Mouse (Mus musculus) embryonic facial prominence, embryonic 10.5 days (tissue): Measurements from ENCODE around the gene 9430015G10Rik. TPM values are rescaled to one million over a fixed set of nuclear protein-coding genes. Genes with fewer than 3 reads are reported as not detected.

Experiments used
- DNase-seq: peaks from one replicate; pipeline ENCODE4 v3.0.0-alpha.2; 2017; ENCODE audit warnings: low spot score
- H3K27ac ChIP-seq: fragments of 300-500 bp; sonication (generic); replicated peaks from 2 replicates; pipeline ENCODE4 v1.5.1; 2016; ENCODE audit warnings: mild to moderate bottlenecking
- H3K27me3 ChIP-seq: fragments of 300-500 bp; sonication (generic); replicated peaks from 2 replicates; pipeline ENCODE4 v1.6.1; 2016; ENCODE audit warnings: low read depth, mild to moderate bottlenecking; ENCODE audit not compliant: poor library complexity, severe bottlenecking
- H3K36me3 ChIP-seq: fragments of 300-500 bp; sonication (generic); replicated peaks from 2 replicates; pipeline ENCODE4 v1.6.1; 2016; ENCODE audit warnings: mild to moderate bottlenecking, moderate library complexity
- H3K4me1 ChIP-seq: fragments of 300-500 bp; sonication (generic); 2 replicates; pipeline ENCODE4 v1.6.1; 2016
- H3K4me3 ChIP-seq: fragments of 300-500 bp; sonication (generic); 2 replicates; pipeline ENCODE4 v1.5.1; 2016; ENCODE audit warnings: mild to moderate bottlenecking, moderate library complexity
- H3K9me3 ChIP-seq: fragments of 300-500 bp; sonication (generic); 2 replicates; pipeline ENCODE4 v1.6.1; 2016; ENCODE audit warnings: mild to moderate bottlenecking
- WGBS: fragments of 180-500 bp; shearing (Covaris S2); methylation state at CpG from one replicate; pipeline ENCODE4 v1.1.7; 2016; 5-methylcytosine and 5-hydroxymethylcytosine counted together
- polyA plus RNA-seq: library from polyadenylated mRNA; unstranded; fragments of >200 nt; fragmentation: Nextera tagmentation; extraction: Ambion mirVana; gene quantifications from 2 replicates; pipeline ENCODE4 v1.2.1, GENCODE M21; 2016

9430015G10Rik gene
- 73.9 and 76.9 TPM in 2 replicates for polyA plus RNA-seq

GRCm38 (mm10) chr4:156109570-156110331, at the start of gene 9430015G10Rik:
Gene 9430015G10Rik (plus strand): TSS chr4:156109982.
- Histone ChIP-seq H3K4me3 (peak within 1 kb of the TSS; percentile 80), H3K9me3 (no peaks in the 10 kb centered on the region), H3K27ac (peak within 1 kb of the TSS; percentile 92), H3K36me3 (peaks cover 21% of the 10 kb centered on the region), H3K4me1 (peaks cover 10% of the 10 kb centered on the region; the same call in 1 of the 2 replicates), H3K27me3 (no peaks in the 10 kb centered on the region)
- under 1% methylated on average over 60 of the region's 60 CpGs for WGBS
- peak; percentile 99 for DNase-seq

GRCm38 (mm10) chr4:156063861-156064509, 45.8 kb upstream of the 9430015G10Rik start:
- 0 out of 2 replicates have a peak, but pooled peaks cover 2% of the 10 kb centered on the region for H3K27me3 ChIP-seq
- no peak overlapping the region for H3K4me3 ChIP-seq
- DNase-seq = peak; percentile 16
- H3K36me3 ChIP-seq = no peaks in the 10 kb centered on the region
- peaks cover 9% of the 10 kb centered on the region for H3K4me1 ChIP-seq
- H3K9me3 ChIP-seq = no peaks in the 10 kb centered on the region
- WGBS = 7% methylated on average over 4 of the region's 4 CpGs
- H3K27ac ChIP-seq = peak overlapping the region; percentile 45

GRCm38 (mm10) chr4:156064510-156064897, 45.3 kb upstream of the 9430015G10Rik start:
- no peaks in the 10 kb centered on the region for H3K27me3 ChIP-seq
- peak overlapping the region; percentile 45; the same call in 1 of the 2 replicates for H3K27ac ChIP-seq
- no peaks in the 10 kb centered on the region for H3K36me3 ChIP-seq
- 85% methylated on average over 9 of the region's 9 CpGs for WGBS
- no peaks in the 10 kb centered on the region for H3K9me3 ChIP-seq
- H3K4me1 ChIP-seq = peaks cover 14% of the 10 kb centered on the region
- no peak overlapping the region for H3K4me3 ChIP-seq
- no peak for DNase-seq

- no peaks in the 10 kb centered on the region for H3K36me3 ChIP-seq
- H3K4me1 ChIP-seq = peaks cover 20% of the 10 kb centered on the region
- WGBS = 86% methylated on average over 10 of the region's 10 CpGs
- no peak for DNase-seq
- H3K27me3 ChIP-seq = no peaks in the 10 kb centered on the region
- no peak overlapping the region for H3K27ac ChIP-seq
- no peak overlapping the region for H3K4me3 ChIP-seq
- H3K9me3 ChIP-seq = no peaks in the 10 kb centered on the region
Observed at GRCm38 (mm10) chr4:156065156-156065894, 44.5 kb upstream of the 9430015G10Rik start.

- H3K4me1 ChIP-seq = peaks cover 26% of the 10 kb centered on the region
- 74% methylated on average over 5 of the region's 5 CpGs for WGBS
- DNase-seq = no peak
- no peaks in the 10 kb centered on the region for H3K9me3 ChIP-seq
- H3K36me3 ChIP-seq = no peaks in the 10 kb centered on the region
- H3K27ac ChIP-seq = no peak overlapping the region
- no peaks in the 10 kb centered on the region for H3K27me3 ChIP-seq
- no peak overlapping the region for H3K4me3 ChIP-seq
Observed at GRCm38 (mm10) chr4:156067256-156067949, 42.4 kb upstream of the 9430015G10Rik start.

- no peaks in the 10 kb centered on the region for H3K36me3 ChIP-seq
- no peaks in the 10 kb centered on the region for H3K27me3 ChIP-seq
- 78% methylated on average over 8 of the region's 8 CpGs for WGBS
- H3K27ac ChIP-seq = peak overlapping the region; percentile 72
- H3K4me3 ChIP-seq = no peak overlapping the region
- peaks cover 21% of the 10 kb centered on the region for H3K4me1 ChIP-seq
- peak; percentile 18 for DNase-seq
- no peaks in the 10 kb centered on the region for H3K9me3 ChIP-seq
Observed at GRCm38 (mm10) chr4:156069701-156070100, 40.1 kb upstream of the 9430015G10Rik start.

- H3K9me3 ChIP-seq = no peaks in the 10 kb centered on the region
- peak overlapping the region; percentile 17; the same call in 1 of the 2 replicates for H3K4me3 ChIP-seq
- H3K36me3 ChIP-seq = no peaks in the 10 kb centered on the region
- H3K4me1 ChIP-seq = peaks cover 21% of the 10 kb centered on the region
- 34% methylated on average over 6 of the region's 6 CpGs for WGBS
- peak overlapping the region; percentile 72 for H3K27ac ChIP-seq
- peak; percentile 13 for DNase-seq
- no peaks in the 10 kb centered on the region for H3K27me3 ChIP-seq
Observed at GRCm38 (mm10) chr4:156070276-156070675, 39.5 kb upstream of the 9430015G10Rik start.

GRCm38 (mm10) chr4:156070716-156071115, 39.1 kb upstream of the 9430015G10Rik start:
- peak overlapping the region; percentile 17; the same call in 1 of the 2 replicates for H3K4me3 ChIP-seq
- peaks cover 21% of the 10 kb centered on the region for H3K4me1 ChIP-seq
- 33% methylated on average over 2 of the region's 2 CpGs for WGBS
- no peaks in the 10 kb centered on the region for H3K36me3 ChIP-seq
- peak overlapping the region; percentile 72 for H3K27ac ChIP-seq
- peak; percentile 31 for DNase-seq
- H3K9me3 ChIP-seq = no peaks in the 10 kb centered on the region
- no peaks in the 10 kb centered on the region; the same call in 1 of the 2 replicates for H3K27me3 ChIP-seq

- no peak for DNase-seq
- Histone ChIP-seq H3K4me1 (peaks cover 25% of the 10 kb centered on the region), H3K27me3 (peaks cover 25% of the 10 kb centered on the region), H3K27ac (peak overlapping the region; percentile 82), H3K9me3 (no peaks in the 10 kb centered on the region), H3K36me3 (no peaks in the 10 kb centered on the region), H3K4me3 (peak overlapping the region; percentile 63)
- 9% methylated on average over 8 of the region's 8 CpGs for WGBS
Observed at GRCm38 (mm10) chr4:156076911-156077382, 32.8 kb upstream of the 9430015G10Rik start.

GRCm38 (mm10) chr4:156077499-156078301, 32.1 kb upstream of the 9430015G10Rik start:
- peaks cover 32% of the 10 kb centered on the region for H3K4me1 ChIP-seq
- H3K27ac ChIP-seq = peak overlapping the region; percentile 82
- no peaks in the 10 kb centered on the region for H3K9me3 ChIP-seq
- DNase-seq = peak; percentile 75
- H3K4me3 ChIP-seq = peak overlapping the region; percentile 63
- peaks cover 25% of the 10 kb centered on the region for H3K27me3 ChIP-seq
- 1% methylated on average over 58 of the region's 58 CpGs for WGBS
- no peaks in the 10 kb centered on the region for H3K36me3 ChIP-seq

- Histone ChIP-seq H3K4me3 (no peak overlapping the region), H3K27ac (0 out of 2 replicates have a peak overlapping the region, but pooled peaks have one; percentile 30), H3K9me3 (no peaks in the 10 kb centered on the region), H3K27me3 (peaks cover 11% of the 10 kb centered on the region), H3K36me3 (no peaks in the 10 kb centered on the region), H3K4me1 (peaks cover 19% of the 10 kb centered on the region)
- no peak for DNase-seq
- 51% methylated on average over 4 of the region's 4 CpGs for WGBS
Observed at GRCm38 (mm10) chr4:156082621-156083234, 27.1 kb upstream of the 9430015G10Rik start.
